Mouse (Mus musculus) kidney, postnatal 10 days (tissue): ENCODE results near the gene Galnt11.

ENCODE experiments used
- DNase-seq: peaks from one replicate; pipeline ENCODE4 v3.0.0; 2021; ENCODE audit warnings: mixed read lengths

Gene Galnt11

DNA sequence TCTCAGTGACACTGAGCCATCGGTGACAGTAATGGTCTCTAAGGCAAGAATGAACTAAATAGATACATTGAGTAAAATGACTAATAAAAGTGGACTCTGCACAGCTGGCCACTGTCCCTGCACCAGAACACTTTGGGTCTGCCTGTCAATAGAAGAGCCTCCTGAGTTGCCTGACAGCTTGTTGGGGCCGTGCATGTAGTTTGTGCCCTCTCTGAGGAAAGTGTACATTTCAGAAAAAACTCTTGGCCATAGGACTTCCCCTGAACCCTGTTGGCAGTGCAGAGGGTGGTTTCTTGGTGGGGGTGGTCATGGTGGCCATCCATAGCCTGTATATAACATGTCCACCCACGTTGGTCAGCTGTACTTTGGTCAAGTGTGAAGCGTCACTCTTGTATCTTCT is 32.8 kb downstream of the Galnt11 start:
- no peak for DNase-seq

DNA sequence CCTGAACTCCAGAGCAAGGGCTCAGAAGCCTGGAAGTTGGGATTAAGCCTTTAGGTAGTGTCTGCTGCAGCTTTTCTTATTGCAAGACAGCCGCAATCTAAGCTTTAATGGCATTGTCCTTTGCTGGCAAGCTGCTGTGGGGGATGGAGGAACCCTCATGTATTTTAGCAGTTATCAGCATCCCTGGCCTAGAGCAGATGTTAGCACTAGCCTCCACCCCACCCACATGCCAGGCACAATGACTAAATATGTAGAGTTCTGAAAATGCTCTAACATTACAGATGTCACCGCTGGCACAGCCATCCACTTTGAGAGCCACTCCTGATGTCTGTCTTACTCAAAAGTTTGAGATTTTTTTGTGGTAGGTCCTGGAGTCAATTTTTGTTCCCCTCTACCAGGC is 35.0 kb downstream of the Galnt11 start:
- DNase-seq, result no peak

DNA sequence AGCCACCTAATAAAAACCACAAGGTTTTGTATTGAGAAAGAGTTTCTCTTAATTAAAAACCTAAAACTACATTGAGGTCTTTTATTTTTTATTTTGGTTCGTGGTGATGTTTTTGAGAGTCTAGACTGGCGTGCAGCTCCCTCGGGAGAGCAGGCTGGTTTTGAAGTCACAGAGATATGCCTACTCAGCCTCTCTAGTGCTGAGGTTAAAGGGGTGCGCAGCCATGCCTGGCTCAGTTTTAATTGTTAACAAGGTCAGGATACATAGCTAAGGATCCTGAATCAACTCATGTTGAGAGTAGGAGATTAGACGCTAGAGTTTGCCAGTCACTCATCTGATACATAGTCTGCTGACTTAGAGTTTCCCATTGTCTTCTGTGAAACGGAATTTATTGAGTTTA is 39.7 kb downstream of the Galnt11 start:
- peak; percentile 35 for DNase-seq

DNA sequence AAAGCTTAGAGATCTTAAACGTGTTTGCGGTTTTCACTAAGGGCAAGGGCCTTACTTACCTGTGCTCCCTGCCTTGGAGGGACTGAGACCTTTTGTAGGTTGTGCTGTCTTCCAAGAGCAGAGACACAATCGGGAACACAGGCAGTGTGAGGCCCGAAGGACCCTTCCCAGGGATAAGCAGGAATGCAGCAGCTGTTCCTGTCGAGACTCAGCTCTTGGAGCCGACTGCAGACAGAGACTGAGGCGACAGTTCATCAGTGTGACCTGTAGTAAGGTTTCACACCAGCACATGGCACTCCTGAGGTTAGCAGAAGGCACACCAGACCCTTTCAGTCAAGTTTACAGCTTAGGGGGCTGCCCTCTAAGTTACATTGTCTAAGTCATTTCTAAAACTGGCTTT is 40.6 kb downstream of the Galnt11 start:
- no peak for DNase-seq

DNA sequence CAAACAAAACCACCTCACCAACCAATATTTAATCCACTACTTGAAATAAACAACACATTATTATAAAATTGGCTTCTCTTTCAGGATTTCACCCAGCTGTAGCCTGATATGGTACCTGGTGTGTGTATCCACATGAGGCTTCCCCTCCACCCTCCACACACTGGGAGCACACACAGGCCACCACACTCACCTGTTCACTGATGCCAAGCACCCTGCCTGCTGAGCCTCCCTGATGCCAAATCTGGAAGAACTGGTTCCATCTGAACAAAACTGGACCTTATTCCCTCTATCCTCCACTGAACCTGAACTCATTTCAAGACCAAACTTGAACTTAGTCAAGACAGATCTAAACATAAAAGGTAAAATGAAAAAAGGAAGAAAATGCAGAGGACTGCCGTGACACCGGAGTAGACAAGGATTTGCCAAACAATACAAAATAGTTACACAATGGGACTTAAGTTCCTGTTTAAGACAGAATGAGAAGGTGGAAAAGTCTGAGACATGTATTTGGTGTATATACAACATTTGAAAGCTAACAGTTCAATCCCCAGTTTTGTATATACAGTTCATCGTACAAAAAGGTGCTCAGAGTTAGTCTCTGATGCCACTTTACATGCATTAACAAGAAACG is 46.7 kb downstream of the Galnt11 start:
- no peak for DNase-seq

DNA sequence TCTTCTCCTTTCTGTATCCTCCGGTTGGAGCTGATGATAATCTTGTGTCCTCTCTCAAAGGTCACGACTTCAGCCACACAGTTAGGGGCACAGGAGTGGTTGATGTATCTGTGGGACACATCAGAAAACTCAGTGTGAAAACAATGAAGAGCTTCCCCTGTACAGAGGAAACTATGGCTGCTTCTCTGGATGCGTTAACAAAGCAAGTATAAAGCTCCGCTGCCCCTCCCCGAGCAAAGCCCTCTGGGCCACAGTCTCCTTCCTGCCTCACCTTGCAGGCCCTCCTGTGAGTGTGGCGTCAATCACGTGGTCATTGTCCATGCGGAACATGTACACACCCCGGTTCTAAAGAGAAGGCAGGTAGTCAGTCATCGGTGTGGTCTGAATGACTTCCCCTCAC is 53.9 kb downstream of the Galnt11 start:
- no peak for DNase-seq

DNA sequence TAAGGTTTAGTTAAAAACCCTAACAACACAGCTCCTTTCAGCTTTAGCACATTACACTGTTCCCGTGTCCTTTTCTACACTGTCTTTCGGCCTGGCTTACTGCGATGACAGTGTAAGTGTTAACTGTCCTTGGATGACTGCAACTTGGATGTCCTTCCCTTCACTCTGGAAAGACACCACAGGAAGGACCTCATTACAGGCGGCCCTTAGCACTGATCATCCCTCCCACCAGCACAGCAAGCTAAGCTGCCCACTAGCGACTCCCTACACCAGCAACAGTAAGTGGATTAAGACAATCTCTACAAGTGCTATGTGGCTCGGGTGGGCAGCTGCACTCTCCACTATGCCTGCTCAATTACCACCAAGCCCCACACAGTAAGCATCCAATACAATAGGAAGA is 54.7 kb downstream of the Galnt11 start:
- no peak for DNase-seq

DNA sequence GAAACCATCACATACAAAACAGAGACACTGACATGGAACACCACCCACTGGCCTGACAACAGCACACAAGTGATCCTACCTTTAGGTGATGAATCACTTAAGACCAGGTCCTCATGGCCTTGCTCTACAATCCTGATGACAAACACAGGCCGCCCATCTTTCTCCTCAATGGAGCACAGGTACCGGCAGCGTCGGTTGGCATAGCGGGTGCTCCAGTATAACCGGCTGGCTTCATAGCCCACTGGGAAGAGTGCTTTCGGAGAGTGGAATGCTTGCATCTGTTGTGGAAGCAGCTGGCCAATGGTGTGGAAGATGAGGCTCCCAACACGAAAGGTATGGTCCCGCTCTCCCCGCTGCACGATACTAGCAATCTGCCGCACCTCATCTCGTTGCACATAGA is 62.3 kb downstream of the Galnt11 start:
- no peak for DNase-seq

DNA sequence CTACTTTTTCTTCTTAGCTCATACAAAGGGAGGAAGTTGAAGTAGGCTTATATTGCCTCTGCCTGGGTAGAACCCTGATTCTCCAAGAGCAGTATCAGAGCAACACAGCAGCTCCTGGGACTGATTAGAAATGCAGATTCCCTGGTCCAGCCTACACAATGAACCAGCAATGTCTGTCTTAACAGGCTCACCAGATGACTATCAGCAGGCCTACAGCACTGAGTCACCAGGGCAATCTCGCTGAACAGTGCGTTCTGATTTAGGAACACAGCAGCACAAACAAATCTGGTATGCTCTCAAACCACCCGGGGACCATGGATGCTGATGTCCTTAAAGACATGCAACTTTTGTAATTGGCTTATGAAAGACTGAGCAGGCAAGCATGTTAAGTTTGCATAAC is 75.1 kb downstream of the Galnt11 start:
- no peak for DNase-seq

DNA sequence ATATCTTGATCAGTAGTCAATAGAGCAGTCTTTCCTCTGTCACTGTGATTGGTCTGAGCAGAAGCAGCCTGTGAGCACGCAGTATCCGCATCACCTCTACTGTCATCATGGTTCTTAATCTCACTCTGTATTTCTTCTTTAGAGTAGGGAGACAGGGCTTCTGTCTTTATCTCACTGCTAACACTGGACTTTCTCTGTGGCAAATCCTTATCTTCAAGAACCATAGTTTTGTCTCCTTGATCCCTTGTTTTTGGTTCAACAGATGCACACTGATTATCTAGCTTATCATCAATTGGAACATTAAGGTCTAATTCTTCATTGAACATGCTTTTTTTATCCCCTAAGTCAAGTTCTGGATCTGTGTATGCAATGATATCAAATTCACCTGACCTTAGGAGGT is 88.5 kb downstream of the Galnt11 start:
- no peak for DNase-seq

DNA sequence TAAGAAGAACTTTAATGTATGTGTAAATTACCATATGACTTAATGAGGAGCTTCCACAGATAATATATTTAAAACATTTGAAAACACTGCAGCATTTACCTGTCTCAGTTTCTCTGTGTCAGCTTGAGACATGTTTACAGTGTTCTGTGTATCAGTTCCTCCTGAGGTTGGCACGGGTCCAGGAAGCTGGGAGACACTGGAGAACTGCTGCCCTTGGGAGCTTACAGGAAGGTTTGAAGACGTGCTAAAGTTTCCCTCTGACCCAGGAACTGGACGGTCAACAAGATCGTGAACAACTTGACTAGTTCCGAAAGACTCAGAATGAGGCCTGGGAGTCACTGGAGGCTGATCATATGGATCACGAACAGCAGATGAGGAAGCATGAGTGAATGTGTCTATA is 92.2 kb downstream of the Galnt11 start:
- DNase-seq, result peak; percentile 53
